Mouse (Mus musculus) small intestine, adult 2 months (tissue): ENCODE data around the gene Pi16.

Source experiments
- CTCF ChIP-seq: fragments of 200-500 bp; IDR thresholded peaks from 2 replicates; pipeline ENCODE4 v1.5.1; 2012; ENCODE audit warnings: low read depth, mild to moderate bottlenecking, control low read depth, inconsistent platforms, low read length, moderate library complexity, mixed read lengths; ENCODE audit not compliant: insufficient replicate concordance, insufficient read length; ENCODE audit errors: extremely low read depth
- POLR2A ChIP-seq: fragments of 200-500 bp; IDR thresholded peaks from 2 replicates; pipeline ENCODE4 v1.6.1; 2012; ENCODE audit warnings: low read depth, mild to moderate bottlenecking, control low read depth, inconsistent platforms, low read length, moderate library complexity

GRCm38 (mm10) chr17:29267931-29268681 lies 49.4 kb upstream of the Pi16 start:
- no peak for TF ChIP-seq POLR2A
- TF ChIP-seq CTCF, result no peak
